Mouse (Mus musculus) CH12.LX (cell line): ENCODE measurements around the gene Tspan9.

Experiments
- CHD2 ChIP-seq: IDR thresholded peaks from 2 replicates; pipeline ENCODE4 v1.6.1; 2011; ENCODE audit warnings: low read length, improper control_type of control experiment
- CTCF ChIP-seq, 2 experiments: IDR thresholded peaks in 1 of 2; conservative IDR thresholded peaks in 1 of 2; 2 replicates each; pipeline ENCODE4 v1.5.1; 2011 to 2012; ENCODE audit warnings: low read depth in 2 of 2, low read length in 2 of 2, improper control_type of control experiment in 1 of 2, inconsistent platforms in 1 of 2, mild to moderate bottlenecking in 1 of 2, moderate library complexity in 1 of 2
- EP300 ChIP-seq: IDR thresholded peaks from 2 replicates; pipeline ENCODE4 v1.6.1; 2011; ENCODE audit warnings: low read length, improper control_type of control experiment
- ETS1 ChIP-seq: conservative IDR thresholded peaks from 2 replicates; pipeline ENCODE4 v1.6.1; 2012; ENCODE audit warnings: low read depth, mild to moderate bottlenecking, inconsistent platforms, low read length, improper control_type of control experiment, moderate library complexity
- HCFC1 ChIP-seq: IDR thresholded peaks from 2 replicates; pipeline ENCODE4 v1.6.1; 2012; ENCODE audit warnings: low read depth, mild to moderate bottlenecking, inconsistent platforms, low read length, improper control_type of control experiment
- MAFK ChIP-seq: IDR thresholded peaks from 2 replicates; pipeline ENCODE4 v1.6.1; 2011; ENCODE audit warnings: low read length, improper control_type of control experiment; ENCODE audit not compliant: insufficient replicate concordance
- MAX ChIP-seq: IDR thresholded peaks from 2 replicates; pipeline ENCODE4 v1.6.1; 2011; ENCODE audit warnings: low read length, improper control_type of control experiment
- POLR2A ChIP-seq: IDR thresholded peaks from 2 replicates; pipeline ENCODE4 v1.6.1; 2011; ENCODE audit warnings: low read depth, mild to moderate bottlenecking, improper control_type of control experiment, low read length
- RAD21 ChIP-seq: IDR thresholded peaks from 2 replicates; pipeline ENCODE4 v1.6.1; 2011; ENCODE audit warnings: low read depth, mild to moderate bottlenecking, low read length, improper control_type of control experiment, moderate library complexity
- TBP ChIP-seq: conservative IDR thresholded peaks from 2 replicates; pipeline ENCODE4 v1.6.1; 2011; ENCODE audit warnings: low read depth, low read length, improper control_type of control experiment
- TCF12 ChIP-seq: IDR thresholded peaks from 2 replicates; pipeline ENCODE4 v1.6.1; 2014; ENCODE audit warnings: low read depth, mild to moderate bottlenecking, inconsistent platforms, low read length, improper control_type of control experiment
- USF2 ChIP-seq: conservative IDR thresholded peaks from 2 replicates; pipeline ENCODE4 v1.6.1; 2011; ENCODE audit warnings: low read depth, low read length, improper control_type of control experiment
- ZC3H11A ChIP-seq: IDR thresholded peaks from 2 replicates; pipeline ENCODE4 v1.6.1; 2012; ENCODE audit warnings: low read depth, mild to moderate bottlenecking, inconsistent platforms, low read length, improper control_type of control experiment
- ZKSCAN1 ChIP-seq: IDR thresholded peaks from 2 replicates; pipeline ENCODE4 v1.6.1; 2012; ENCODE audit warnings: low read depth, inconsistent platforms, low read length, improper control_type of control experiment, borderline replicate concordance

GRCm38 (mm10) chr6:128178681-128179080 lies 35.3 kb upstream of the Tspan9 start:
- no peak for TF ChIP-seq CTCF (conservative IDR thresholded peaks at IDR 0.05 in 1 of 2, IDR thresholded peaks at IDR 0.05 in 1 of 2; ENCODE audit: low read depth in 2 of 2, low read length in 2 of 2)
- no peak for TF ChIP-seq EP300
- TF ChIP-seq TCF12, result no peak
- no peak for TF ChIP-seq TBP
- no peak for TF ChIP-seq MAFK
- no peak for TF ChIP-seq POLR2A
- TF ChIP-seq ZKSCAN1, result no peak
- TF ChIP-seq ZC3H11A, result no peak
- no peak for TF ChIP-seq RAD21
- no peak for TF ChIP-seq USF2
- no peak for TF ChIP-seq HCFC1
- no peak for TF ChIP-seq MAX
- TF ChIP-seq CHD2, result no peak
- no peak for TF ChIP-seq ETS1
